Mouse (Mus musculus) lung, adult 2 months (tissue): Measurements from ENCODE around the gene Bmf.

Experiments used
- CTCF ChIP-seq: fragments of 200-500 bp; IDR thresholded peaks from 2 replicates; pipeline ENCODE4 v1.5.1; 2011; ENCODE audit warnings: mild to moderate bottlenecking, low read length, control low read depth; ENCODE audit not compliant: insufficient read depth
- POLR2A ChIP-seq: fragments of 200-500 bp; IDR thresholded peaks from 2 replicates; pipeline ENCODE4 v1.6.1; 2011; ENCODE audit warnings: low read depth, mild to moderate bottlenecking, control low read depth, low read length, borderline replicate concordance; ENCODE audit errors: extremely low read depth

DNA sequence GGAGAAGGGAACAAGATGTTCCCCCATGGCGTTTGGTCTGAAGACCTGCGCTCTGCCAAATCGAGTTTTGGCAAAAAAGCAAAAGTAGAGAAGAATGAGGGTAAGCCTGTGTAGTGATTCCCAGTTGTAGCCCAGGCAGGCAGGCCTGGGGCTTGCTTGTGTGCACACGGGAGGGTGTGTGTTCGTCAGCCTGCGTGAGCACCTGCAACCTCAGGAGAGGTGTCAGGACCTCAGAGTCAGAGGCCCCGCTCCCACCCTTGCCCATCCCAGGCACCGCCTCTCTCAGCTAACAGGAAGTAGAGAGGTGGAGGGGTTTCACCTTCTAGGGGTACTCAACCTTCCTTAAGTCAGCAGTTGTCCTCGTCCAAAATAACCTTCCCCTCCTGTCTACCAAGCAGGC lies 54.5 kb downstream of the Bmf start:
- TF ChIP-seq CTCF (no peak), POLR2A (no peak)
